Mouse (Mus musculus) heart, embryonic 10.5 days (tissue): ENCODE results near the gene Gna13. TPM values are rescaled to one million over a fixed set of nuclear protein-coding genes. Genes with fewer than 3 reads are reported as not detected.

Source experiments
- DNase-seq: peaks from one replicate; pipeline ENCODE4 v3.0.0-alpha.2; 2017; ENCODE audit warnings: low spot score
- H3K27ac ChIP-seq: fragments of 300-500 bp; sonication (generic); 2 replicates; pipeline ENCODE4 v1.5.1; 2016; ENCODE audit warnings: mild to moderate bottlenecking
- H3K27me3 ChIP-seq: fragments of 300-500 bp; sonication (generic); 2 replicates; pipeline ENCODE4 v1.6.1; 2016; ENCODE audit warnings: mild to moderate bottlenecking; ENCODE audit not compliant: poor library complexity, insufficient read depth, severe bottlenecking
- H3K36me3 ChIP-seq: fragments of 300-500 bp; sonication (generic); 2 replicates; pipeline ENCODE4 v1.6.1; 2016; ENCODE audit warnings: mild to moderate bottlenecking, moderate library complexity
- H3K4me1 ChIP-seq: fragments of 300-500 bp; sonication (generic); 2 replicates; pipeline ENCODE4 v1.6.1; 2016; ENCODE audit warnings: mild to moderate bottlenecking
- H3K4me3 ChIP-seq: fragments of 300-500 bp; sonication (generic); 2 replicates; pipeline ENCODE4 v1.5.1; 2016; ENCODE audit warnings: mild to moderate bottlenecking, moderate library complexity
- H3K9me3 ChIP-seq: fragments of 300-500 bp; sonication (generic); 2 replicates; pipeline ENCODE4 v1.6.1; 2016; ENCODE audit warnings: mild to moderate bottlenecking, moderate library complexity
- WGBS: fragments of 180-500 bp; shearing (Covaris S2); methylation state at CpG from one replicate; pipeline ENCODE4 v1.1.7; 2016; 5-methylcytosine and 5-hydroxymethylcytosine counted together
- polyA plus RNA-seq: library from polyadenylated mRNA; unstranded; fragments of >200 nt; fragmentation: Nextera tagmentation; extraction: Ambion mirVana; gene quantifications from 2 replicates; pipeline ENCODE4 v1.2.1, GENCODE M21; 2016

The Gna13 gene
- polyA plus RNA-seq, 1 experiment from 2014 or later, result 20.5 TPM

DNA sequence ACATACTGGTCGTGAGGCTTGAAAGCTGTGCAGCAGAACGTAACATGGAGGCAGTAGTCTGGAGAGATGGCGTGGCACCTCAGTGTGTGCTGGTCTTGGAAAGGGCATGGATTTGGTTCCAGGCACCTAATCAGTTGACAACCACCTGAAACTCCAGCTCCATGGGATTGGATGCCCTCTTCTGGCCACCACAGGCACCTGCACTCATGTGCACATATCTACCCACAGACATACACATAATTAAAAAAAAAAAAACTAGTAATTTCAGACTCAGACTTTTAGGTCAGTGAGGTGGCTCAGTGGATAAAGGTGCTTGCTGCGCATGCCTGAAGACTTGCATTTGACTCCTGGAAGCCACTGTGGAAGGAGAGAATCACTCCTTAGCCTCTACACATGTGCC is 59.6 kb downstream of the Gna13 start:
- no peak overlapping the region for H3K4me3 ChIP-seq
- no peaks in the 10 kb centered on the region for H3K36me3 ChIP-seq
- H3K9me3 ChIP-seq, result no peaks in the 10 kb centered on the region
- DNase-seq, result no peak
- 98% methylated on average over 4 of the region's 4 CpGs for WGBS
- no peak overlapping the region for H3K27ac ChIP-seq
- H3K4me1 ChIP-seq, result peaks cover 18% of the 10 kb centered on the region
- H3K27me3 ChIP-seq, result no peaks in the 10 kb centered on the region

GRCm38 (mm10) chr11:109423294-109423693 is 60.7 kb downstream of the Gna13 start:
- no peak overlapping the region for H3K27ac ChIP-seq
- no peaks in the 10 kb centered on the region for H3K9me3 ChIP-seq
- DNase-seq, result no peak
- WGBS, result 72% methylated on average over 1 of the region's 1 CpGs
- H3K4me3 ChIP-seq, result no peak overlapping the region
- peaks cover 18% of the 10 kb centered on the region for H3K4me1 ChIP-seq
- H3K36me3 ChIP-seq, result 0 out of 2 replicates have a peak, but pooled peaks cover under 1% of the 10 kb centered on the region
- H3K27me3 ChIP-seq, result no peaks in the 10 kb centered on the region

GRCm38 (mm10) chr11:109425392-109426271 is 63.0 kb downstream of the Gna13 start, which contains the start of gene Amz2:
Gene Amz2 (plus strand): TSS chr11:109425946.
- peak; percentile 100 for DNase-seq
- WGBS, result under 1% methylated on average over 65 of the region's 65 CpGs
- Histone ChIP-seq H3K4me3 (peak within 1 kb of the TSS; percentile 73), H3K27me3 (no peaks in the 10 kb centered on the region), H3K9me3 (no peaks in the 10 kb centered on the region), H3K4me1 (peaks cover 13% of the 10 kb centered on the region), H3K27ac (peak within 1 kb of the TSS; percentile 92), H3K36me3 (peaks cover 24% of the 10 kb centered on the region)

- no peaks in the 10 kb centered on the region for H3K9me3 ChIP-seq
- H3K36me3 ChIP-seq, result peaks cover 29% of the 10 kb centered on the region
- WGBS, result under 1% methylated on average over 11 of the region's 11 CpGs
- H3K27me3 ChIP-seq, result no peaks in the 10 kb centered on the region
- no peak for DNase-seq
- peaks cover 13% of the 10 kb centered on the region for H3K4me1 ChIP-seq
- H3K4me3 ChIP-seq, result peak overlapping the region; percentile 73
- peak overlapping the region; percentile 92 for H3K27ac ChIP-seq
Measured at GRCm38 (mm10) chr11:109426272-109426586, 63.6 kb downstream of the Gna13 start.

DNA sequence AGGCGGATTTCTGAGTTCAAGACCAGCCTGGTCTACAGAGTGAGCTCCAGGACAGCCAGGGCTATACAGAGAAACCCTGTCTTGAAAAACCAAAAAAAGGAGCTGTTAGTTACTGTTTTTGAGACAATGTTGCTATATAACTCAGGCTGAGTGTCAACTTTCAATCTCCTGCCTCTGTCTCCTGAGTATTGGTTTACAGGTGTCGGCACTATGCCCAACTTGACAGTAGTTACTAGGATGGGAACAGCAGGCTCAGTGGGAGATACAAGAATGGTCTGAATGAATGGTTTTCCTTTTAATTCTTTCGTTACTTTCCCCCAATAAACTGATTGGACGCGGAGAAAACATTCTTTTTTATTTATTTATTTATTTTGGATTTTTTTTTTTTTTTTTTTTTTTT is 64.7 kb downstream of the Gna13 start:
- no peak for DNase-seq
- no peaks in the 10 kb centered on the region for H3K27me3 ChIP-seq
- no peaks in the 10 kb centered on the region for H3K9me3 ChIP-seq
- no peak overlapping the region for H3K27ac ChIP-seq
- peaks cover 13% of the 10 kb centered on the region for H3K4me1 ChIP-seq
- no peak overlapping the region for H3K4me3 ChIP-seq
- WGBS, result 90% methylated on average over 5 of the region's 5 CpGs
- H3K36me3 ChIP-seq, result peaks cover 34% of the 10 kb centered on the region

DNA sequence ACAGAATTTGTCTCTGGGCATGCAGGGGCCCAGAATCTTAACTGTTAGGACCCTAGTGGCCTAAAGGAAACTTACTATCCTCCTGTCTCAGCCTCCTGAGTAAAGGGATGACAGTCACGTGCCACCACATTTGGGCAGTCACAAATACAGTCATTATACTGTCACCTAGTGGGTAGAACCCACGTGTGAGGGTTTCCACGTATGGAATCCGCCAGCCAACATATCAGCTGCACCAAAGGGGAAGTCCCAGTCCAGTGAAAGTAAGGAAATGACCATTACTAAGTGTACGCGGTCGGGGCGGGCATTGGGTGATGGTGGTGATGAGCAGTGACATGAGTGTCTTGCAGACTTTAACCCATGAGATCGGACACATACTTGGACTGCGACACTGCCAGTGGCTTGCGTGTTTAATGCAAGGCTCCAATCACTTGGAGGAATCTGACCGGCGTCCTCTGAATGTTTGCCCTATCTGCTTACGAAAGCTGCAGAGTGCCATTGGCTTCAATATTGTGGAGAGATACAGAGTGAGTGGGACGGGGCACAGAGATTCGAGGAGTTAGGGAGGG is 71.7 kb downstream of the Gna13 start:
- 92% methylated on average over 16 of the region's 16 CpGs for WGBS
- Histone ChIP-seq H3K4me3 (no peak overlapping the region), H3K27ac (no peak overlapping the region), H3K36me3 (peaks cover 66% of the 10 kb centered on the region), H3K4me1 (peaks cover 8% of the 10 kb centered on the region), H3K9me3 (no peaks in the 10 kb centered on the region), H3K27me3 (no peaks in the 10 kb centered on the region)
- no peak for DNase-seq

DNA sequence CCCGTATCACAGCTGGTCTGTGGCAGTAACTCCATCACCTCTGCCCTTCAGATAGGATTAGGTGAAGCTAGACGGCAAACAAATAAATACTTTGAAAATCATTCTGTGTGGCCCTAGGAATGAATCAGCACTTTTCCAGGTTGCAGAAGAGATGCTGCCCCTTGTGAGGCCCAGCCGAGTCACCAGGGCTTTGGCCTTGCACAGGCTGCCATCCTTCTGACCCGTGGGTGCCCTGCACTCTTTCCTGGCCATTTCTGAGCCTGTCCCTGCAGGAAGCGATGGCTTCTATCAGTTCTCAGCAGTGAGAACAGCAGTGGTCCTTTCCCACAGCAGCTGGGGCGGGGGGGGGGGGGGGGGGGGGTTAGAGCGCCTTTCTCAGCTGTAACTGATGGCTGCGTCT is 74.3 kb downstream of the Gna13 start:
- DNase-seq, result no peak
- Histone ChIP-seq H3K4me1 (peaks cover 16% of the 10 kb centered on the region), H3K36me3 (peaks cover 44% of the 10 kb centered on the region), H3K9me3 (no peaks in the 10 kb centered on the region), H3K27ac (no peak overlapping the region; the same call in 1 of the 2 replicates), H3K4me3 (no peak overlapping the region), H3K27me3 (no peaks in the 10 kb centered on the region)
- WGBS, result 56% methylated on average over 8 of the region's 8 CpGs

DNA sequence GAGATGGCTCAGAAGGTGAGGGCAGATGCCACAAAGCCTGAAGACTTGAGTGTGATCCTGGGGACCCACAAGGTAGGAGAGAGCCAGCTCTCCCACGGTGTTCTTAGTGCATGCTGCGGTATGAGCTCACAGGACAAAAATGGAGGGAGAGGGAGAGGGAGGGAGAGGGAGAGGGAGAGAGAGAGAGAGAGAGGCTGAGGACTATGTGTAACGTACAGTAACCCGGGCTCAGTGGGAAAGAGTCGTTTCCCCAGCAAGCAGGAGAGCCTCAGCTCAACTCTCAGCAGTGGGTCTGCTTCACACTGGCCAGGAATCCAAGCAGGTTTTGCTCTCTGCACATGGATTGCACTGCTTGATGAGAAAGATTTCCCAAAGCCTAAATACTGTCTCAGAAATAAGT is 76.6 kb downstream of the Gna13 start:
- H3K4me3 ChIP-seq, result peak overlapping the region; percentile 72
- peak overlapping the region; percentile 87; the same call in 1 of the 2 replicates for H3K27ac ChIP-seq
- no peaks in the 10 kb centered on the region for H3K9me3 ChIP-seq
- 16% methylated on average over 5 of the region's 5 CpGs for WGBS
- peaks cover 16% of the 10 kb centered on the region for H3K4me1 ChIP-seq
- DNase-seq, result no peak
- H3K36me3 ChIP-seq, result peaks cover 33% of the 10 kb centered on the region
- H3K27me3 ChIP-seq, result no peaks in the 10 kb centered on the region

DNA sequence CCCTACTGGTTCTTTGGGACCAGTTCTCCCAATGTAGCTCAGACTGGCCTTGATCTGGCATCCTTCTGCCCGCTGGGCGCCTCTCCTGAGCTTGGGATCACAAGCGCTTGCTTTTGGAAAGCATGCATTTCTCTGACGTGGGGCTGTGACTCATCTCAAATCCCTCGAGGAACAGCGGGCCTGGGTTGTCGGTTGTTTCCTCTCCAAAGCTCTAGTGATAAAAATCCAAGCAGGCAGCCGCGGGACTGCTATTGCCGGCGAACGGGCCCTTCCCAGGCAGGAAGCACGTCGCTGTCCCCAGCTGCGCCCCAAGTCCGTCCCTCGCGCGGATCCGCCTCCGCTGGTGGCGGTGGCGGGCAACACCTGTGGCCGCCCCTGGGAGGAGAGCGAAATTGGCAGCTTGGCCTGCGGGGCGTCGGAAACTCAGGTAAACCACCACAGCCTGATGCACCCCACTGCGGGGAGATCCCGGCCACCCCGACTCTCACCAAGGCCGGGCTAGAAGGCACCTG is 77.3 kb downstream of the Gna13 start:
- Histone ChIP-seq H3K36me3 (peaks cover 26% of the 10 kb centered on the region), H3K27me3 (no peaks in the 10 kb centered on the region), H3K27ac (peak overlapping the region; percentile 87), H3K4me3 (peak overlapping the region; percentile 72), H3K4me1 (peaks cover 20% of the 10 kb centered on the region), H3K9me3 (no peaks in the 10 kb centered on the region)
- peak; percentile 91 for DNase-seq
- WGBS, result 1% methylated on average over 32 of the region's 32 CpGs

GRCm38 (mm10) chr11:109440641-109441040 is 78.0 kb downstream of the Gna13 start:
- H3K9me3 ChIP-seq, result no peaks in the 10 kb centered on the region
- peaks cover 27% of the 10 kb centered on the region for H3K4me1 ChIP-seq
- no peaks in the 10 kb centered on the region for H3K27me3 ChIP-seq
- no peak overlapping the region for H3K27ac ChIP-seq
- no peak for DNase-seq
- peaks cover 19% of the 10 kb centered on the region for H3K36me3 ChIP-seq
- peak overlapping the region; percentile 72 for H3K4me3 ChIP-seq
- WGBS, result 51% methylated on average over 4 of the region's 4 CpGs

DNA sequence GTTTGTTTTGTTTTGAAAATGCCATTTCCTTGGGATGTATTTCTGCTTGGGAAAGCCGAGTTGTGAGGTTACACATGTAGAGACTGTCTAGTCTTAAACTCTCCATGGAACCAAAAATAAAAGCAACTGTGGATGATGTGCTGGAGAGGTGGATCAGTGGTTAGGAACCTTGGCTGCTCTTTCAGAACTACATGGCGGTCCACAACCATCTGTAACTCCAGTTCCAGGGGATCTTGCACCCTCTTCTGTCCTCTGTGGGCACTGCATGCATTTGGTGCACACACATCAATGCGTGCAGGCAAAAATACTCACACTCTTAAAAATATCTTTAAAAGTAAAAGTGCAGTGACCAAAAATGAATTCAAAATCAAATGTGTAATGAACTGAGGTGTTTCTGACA is 78.5 kb downstream of the Gna13 start:
- peaks cover 29% of the 10 kb centered on the region for H3K4me1 ChIP-seq
- peaks cover 16% of the 10 kb centered on the region for H3K36me3 ChIP-seq
- H3K27ac ChIP-seq, result no peak overlapping the region
- WGBS, result 58% methylated on average over 3 of the region's 3 CpGs
- DNase-seq, result no peak
- H3K4me3 ChIP-seq, result no peak overlapping the region
- no peaks in the 10 kb centered on the region for H3K27me3 ChIP-seq
- H3K9me3 ChIP-seq, result no peaks in the 10 kb centered on the region

- H3K4me1 ChIP-seq, result peaks cover 25% of the 10 kb centered on the region
- no peaks in the 10 kb centered on the region for H3K27me3 ChIP-seq
- 36% methylated on average over 5 of the region's 5 CpGs for whole genome bisulfite sequencing
- H3K36me3 ChIP-seq, result peaks cover 8% of the 10 kb centered on the region
- H3K4me3 ChIP-seq, result no peak overlapping the region
- no peak for DNase-seq
- no peak overlapping the region for H3K27ac ChIP-seq
- H3K9me3 ChIP-seq, result no peaks in the 10 kb centered on the region
Measured at GRCm38 (mm10) chr11:109442166-109442730, 79.6 kb downstream of the Gna13 start.
